Mouse (Mus musculus): ENCODE measurements around the gene Cdk9.

DNA sequence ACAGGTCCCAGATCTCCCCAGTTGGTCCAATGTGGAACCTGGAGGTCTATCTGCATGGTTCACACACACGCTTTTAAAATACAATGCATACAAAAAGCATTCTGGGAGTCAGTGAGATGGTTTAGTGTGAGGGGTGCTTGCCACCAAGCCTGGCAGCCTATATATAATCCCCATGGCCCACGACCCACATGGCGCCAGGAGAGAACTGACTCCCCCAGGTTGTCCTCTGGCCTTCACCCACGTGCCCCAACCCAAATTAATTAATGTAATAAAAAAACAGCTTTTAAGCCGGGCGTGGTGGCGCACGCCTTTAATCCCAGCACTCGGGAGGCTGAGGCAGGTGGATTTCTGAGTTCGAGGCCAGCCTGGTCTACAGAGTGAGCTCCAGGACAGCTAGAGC is 29.2 kb downstream of the Cdk9 start:
- TF ChIP-seq CTCF (IDR thresholded peaks at IDR 0.05 in 2 of 3, conservative IDR thresholded peaks at IDR 0.05 in 1 of 3; ENCODE audit: control insufficient read depth in 1 of 3, insufficient read depth in 1 of 3, low read depth in 2 of 3, low read length in 3 of 3, poor library complexity in 1 of 3, severe bottlenecking in 1 of 3) (no peak), POLR2A (IDR thresholded peaks at IDR 0.05; ENCODE audit: control insufficient read depth in 1 of 2, insufficient read depth in 1 of 2, low read depth in 1 of 2, low read length in 2 of 2, poor library complexity in 1 of 2) (no peak), ZNF384 (IDR thresholded peaks at IDR 0.05; ENCODE audit: low read depth, low read length) (no peak)
